Mouse (Mus musculus) NIH3T3 (cell line): ENCODE results near the gene Mthfd2.

Experiments used
- DNase-seq: peaks from one replicate; pipeline ENCODE4 v3.0.0-alpha.2; 2012; ENCODE audit warnings: low read depth

Gene Mthfd2

GRCm38 (mm10) chr6:83268144-83269010, 57.3 kb downstream of the Mthfd2 start:
- peak; percentile 96 for DNase-seq

- no peak for DNase-seq
Observed at GRCm38 (mm10) chr6:83267616-83268015, 58.1 kb downstream of the Mthfd2 start.

GRCm38 (mm10) chr6:83265653-83266052, 60.1 kb downstream of the Mthfd2 start:
- no peak for DNase-seq

GRCm38 (mm10) chr6:83265253-83265652, 60.5 kb downstream of the Mthfd2 start:
- peak; percentile 42 for DNase-seq

GRCm38 (mm10) chr6:83264516-83264915, 61.2 kb downstream of the Mthfd2 start:
- no peak for DNase-seq
